Mouse (Mus musculus): ENCODE measurements at regions not wholly inside any gene's neighbourhood (a gene's known extent, or its start where the extent isn't known, plus 50 kb on each side); places are given as distances from the start of the nearest gene placed in this dataset.

- no peak overlapping the region for H3K9ac ChIP-seq (ENCODE audit: low read length)
- peaks cover 0 to 3% of the 10 kb centered on the region in 2 experiments; a peak in 1 of 4 replicates for H3K4me1 ChIP-seq (ENCODE audit: control insufficient read depth in 2 of 2, insufficient read depth in 2 of 2, low read length in 2 of 2)
- no peaks in the 10 kb centered on the region for H3K9me3 ChIP-seq (ENCODE audit: control insufficient read depth, low read length)
- peaks cover 5% of the 10 kb centered on the region; the same call in 1 of the 2 replicates for H3K27me3 ChIP-seq (ENCODE audit: control insufficient read depth, insufficient read depth, low read length)
- H3K4me2 ChIP-seq (ENCODE audit: low read length), result no peak overlapping the region
- H3K4me3 ChIP-seq (ENCODE audit: control insufficient read depth in 1 of 2, insufficient read depth in 1 of 2, low read depth in 1 of 2, low read length in 2 of 2), result no peak overlapping the region
- ATAC-seq (ENCODE audit: insufficient number of reproducible peaks, insufficient read depth, low FRiP score, low read depth), result no peak
- 9% methylated on average over 2 of the region's 2 CpGs for WGBS
- no peaks in the 10 kb centered on the region for H3K36me3 ChIP-seq (ENCODE audit: control insufficient read depth, insufficient read depth, low read length)
- no peak overlapping the region for H3K27ac ChIP-seq (replicated peaks in 1 of 2; ENCODE audit: control insufficient read depth in 1 of 2, insufficient read depth in 1 of 2, low read depth in 2 of 2, low read length in 2 of 2)
Observed at GRCm38 (mm10) chr6:84364964-84365363, 228.7 kb downstream of the Cyp26b1 start.

- Histone ChIP-seq H3K4me2 (ENCODE audit: low read length) (no peak overlapping the region), H3K4me1 (ENCODE audit: control insufficient read depth in 2 of 2, insufficient read depth in 2 of 2, low read length in 2 of 2) (peaks cover 0 to 3% of the 10 kb centered on the region in 2 experiments; a peak in 1 of 4 replicates), H3K9ac (ENCODE audit: low read length) (no peak overlapping the region), H3K36me3 (ENCODE audit: control insufficient read depth, insufficient read depth, low read length) (no peaks in the 10 kb centered on the region), H3K9me3 (ENCODE audit: control insufficient read depth, low read length) (no peaks in the 10 kb centered on the region), H3K27me3 (ENCODE audit: control insufficient read depth, insufficient read depth, low read length) (peaks cover 3% of the 10 kb centered on the region; the same call in 1 of the 2 replicates), H3K4me3 (ENCODE audit: control insufficient read depth in 1 of 2, insufficient read depth in 1 of 2, low read depth in 1 of 2, low read length in 2 of 2) (no peak overlapping the region), H3K27ac (replicated peaks in 1 of 2; ENCODE audit: control insufficient read depth in 1 of 2, insufficient read depth in 1 of 2, low read depth in 2 of 2, low read length in 2 of 2) (no peak overlapping the region)
- WGBS, result 83% methylated on average over 1 of the region's 1 CpGs
- ATAC-seq (ENCODE audit: insufficient number of reproducible peaks, insufficient read depth, low FRiP score, low read depth), result no peak
Observed at GRCm38 (mm10) chr6:84362331-84362730, 231.4 kb downstream of the Cyp26b1 start.

GRCm38 (mm10) chr6:84357911-84358310, 235.8 kb downstream of the Cyp26b1 start:
- 77% methylated on average over 10 of the region's 10 CpGs for WGBS
- no peak for ATAC-seq (ENCODE audit: insufficient number of reproducible peaks, insufficient read depth, low FRiP score, low read depth)
- no peaks in the 10 kb centered on the region; a peak in 1 of 4 replicates for H3K4me1 ChIP-seq (ENCODE audit: control insufficient read depth in 2 of 2, insufficient read depth in 2 of 2, low read length in 2 of 2)

GRCm38 (mm10) chr6:84353425-84354220, 240.1 kb downstream of the Cyp26b1 start:
- H3K9ac ChIP-seq (ENCODE audit: low read length), result no peak overlapping the region
- H3K27me3 ChIP-seq (ENCODE audit: control insufficient read depth, insufficient read depth, low read length), result peaks cover 4% of the 10 kb centered on the region; the same call in 1 of the 2 replicates
- H3K27ac ChIP-seq (replicated peaks in 1 of 2; ENCODE audit: control insufficient read depth in 1 of 2, insufficient read depth in 1 of 2, low read depth in 2 of 2, low read length in 2 of 2), result no peak overlapping the region
- ATAC-seq (ENCODE audit: insufficient number of reproducible peaks, insufficient read depth, low FRiP score, low read depth), result no peak
- WGBS, result 78% methylated on average over 6 of the region's 6 CpGs
- H3K9me3 ChIP-seq (ENCODE audit: control insufficient read depth, low read length), result no peaks in the 10 kb centered on the region
- H3K4me3 ChIP-seq (ENCODE audit: control insufficient read depth in 1 of 2, insufficient read depth in 1 of 2, low read depth in 1 of 2, low read length in 2 of 2), result no peak overlapping the region
- no peaks in the 10 kb centered on the region for H3K36me3 ChIP-seq (ENCODE audit: control insufficient read depth, insufficient read depth, low read length)
- no peaks in the 10 kb centered on the region; a peak in 1 of 4 replicates for H3K4me1 ChIP-seq (ENCODE audit: control insufficient read depth in 2 of 2, insufficient read depth in 2 of 2, low read length in 2 of 2)
- no peak overlapping the region for H3K4me2 ChIP-seq (ENCODE audit: low read length)

More at GRCm38 (mm10) chr6:84357911-84358310, 235.8 kb downstream of the Cyp26b1 start:
- no peak overlapping the region for H3K4me2 ChIP-seq (ENCODE audit: low read length)
- no peaks in the 10 kb centered on the region; the same call in 1 of the 2 replicates for H3K27me3 ChIP-seq (ENCODE audit: control insufficient read depth, insufficient read depth, low read length)
- H3K9ac ChIP-seq (ENCODE audit: low read length), result no peak overlapping the region
- H3K9me3 ChIP-seq (ENCODE audit: control insufficient read depth, low read length), result no peaks in the 10 kb centered on the region
- H3K36me3 ChIP-seq (ENCODE audit: control insufficient read depth, insufficient read depth, low read length), result no peaks in the 10 kb centered on the region
- H3K4me3 ChIP-seq (ENCODE audit: control insufficient read depth in 1 of 2, insufficient read depth in 1 of 2, low read depth in 1 of 2, low read length in 2 of 2), result no peak overlapping the region
- no peak overlapping the region for H3K27ac ChIP-seq (replicated peaks in 1 of 2; ENCODE audit: control insufficient read depth in 1 of 2, insufficient read depth in 1 of 2, low read depth in 2 of 2, low read length in 2 of 2)

- H3K4me2 ChIP-seq (ENCODE audit: low read length), result no peak overlapping the region
- no peaks in the 10 kb centered on the region for H3K9me3 ChIP-seq (ENCODE audit: control insufficient read depth, low read length)
- no peaks in the 10 kb centered on the region for H3K4me1 ChIP-seq (ENCODE audit: control insufficient read depth in 2 of 2, insufficient read depth in 2 of 2, low read length in 2 of 2)
- 85% methylated on average over 12 of the region's 12 CpGs for WGBS
- no peak overlapping the region for H3K27ac ChIP-seq (replicated peaks in 1 of 2; ENCODE audit: control insufficient read depth in 1 of 2, insufficient read depth in 1 of 2, low read depth in 2 of 2, low read length in 2 of 2)
- H3K4me3 ChIP-seq (ENCODE audit: control insufficient read depth in 1 of 2, insufficient read depth in 1 of 2, low read depth in 1 of 2, low read length in 2 of 2), result no peak overlapping the region
- H3K27me3 ChIP-seq (ENCODE audit: control insufficient read depth, insufficient read depth, low read length), result peaks cover 4% of the 10 kb centered on the region; the same call in 1 of the 2 replicates
- no peak overlapping the region for H3K9ac ChIP-seq (ENCODE audit: low read length)
- no peaks in the 10 kb centered on the region for H3K36me3 ChIP-seq (ENCODE audit: control insufficient read depth, insufficient read depth, low read length)
- ATAC-seq (ENCODE audit: insufficient number of reproducible peaks, insufficient read depth, low FRiP score, low read depth), result no peak
Observed at GRCm38 (mm10) chr6:84344936-84345335, 248.8 kb downstream of the Cyp26b1 start.

- Histone ChIP-seq H3K27me3 (ENCODE audit: control insufficient read depth, insufficient read depth, low read length) (peaks cover 10% of the 10 kb centered on the region; the same call in 1 of the 2 replicates), H3K9me3 (ENCODE audit: control insufficient read depth, low read length) (peaks cover 5% of the 10 kb centered on the region; the same call in 1 of the 2 replicates), H3K9ac (ENCODE audit: low read length) (no peak overlapping the region), H3K4me3 (ENCODE audit: control insufficient read depth in 1 of 2, insufficient read depth in 1 of 2, low read depth in 1 of 2, low read length in 2 of 2) (no peak overlapping the region), H3K36me3 (ENCODE audit: control insufficient read depth, insufficient read depth, low read length) (no peaks in the 10 kb centered on the region), H3K4me2 (ENCODE audit: low read length) (no peak overlapping the region), H3K27ac (replicated peaks in 1 of 2; ENCODE audit: control insufficient read depth in 1 of 2, insufficient read depth in 1 of 2, low read depth in 2 of 2, low read length in 2 of 2) (no peak overlapping the region), H3K4me1 (ENCODE audit: control insufficient read depth in 2 of 2, insufficient read depth in 2 of 2, low read length in 2 of 2) (no peaks in the 10 kb centered on the region)
- no peak for ATAC-seq (ENCODE audit: insufficient number of reproducible peaks, insufficient read depth, low FRiP score, low read depth)
- 71% methylated on average over 10 of the region's 10 CpGs for WGBS
Observed at GRCm38 (mm10) chr6:84333666-84334179, 260.0 kb downstream of the Cyp26b1 start.

- 32% methylated on average over 7 of the region's 7 CpGs for WGBS
- Histone ChIP-seq H3K27ac (replicated peaks in 1 of 2; ENCODE audit: control insufficient read depth in 1 of 2, insufficient read depth in 1 of 2, low read depth in 2 of 2, low read length in 2 of 2) (no peak overlapping the region), H3K4me3 (ENCODE audit: control insufficient read depth in 1 of 2, insufficient read depth in 1 of 2, low read depth in 1 of 2, low read length in 2 of 2) (no peak overlapping the region), H3K9ac (ENCODE audit: low read length) (no peak overlapping the region), H3K36me3 (ENCODE audit: control insufficient read depth, insufficient read depth, low read length) (no peaks in the 10 kb centered on the region), H3K4me2 (ENCODE audit: low read length) (no peak overlapping the region), H3K9me3 (ENCODE audit: control insufficient read depth, low read length) (peaks cover 5% of the 10 kb centered on the region; the same call in 1 of the 2 replicates), H3K4me1 (ENCODE audit: control insufficient read depth in 2 of 2, insufficient read depth in 2 of 2, low read length in 2 of 2) (peaks cover 0 to 2% of the 10 kb centered on the region in 2 experiments; a peak in 2 of 4 replicates), H3K27me3 (ENCODE audit: control insufficient read depth, insufficient read depth, low read length) (peaks cover 19% of the 10 kb centered on the region)
- ATAC-seq (ENCODE audit: insufficient number of reproducible peaks, insufficient read depth, low FRiP score, low read depth), result no peak
Observed at GRCm38 (mm10) chr6:84329106-84329505, 264.6 kb downstream of the Cyp26b1 start.
